Mouse (Mus musculus) neutrophil, adult 5-6 weeks (primary cell): ENCODE measurements around the gene Grid1. TPM values are rescaled to one million over a fixed set of nuclear protein-coding genes. Genes with fewer than 3 reads are reported as not detected.

Experiments used
- ATAC-seq: fragments of 151-379, 151-347 bp; 2 replicates; pipeline ENCODE4 v1.8.0; 2017; ENCODE audit warnings: mild to moderate bottlenecking, moderate TSS enrichment; ENCODE audit not compliant: insufficient number of reproducible peaks, poor library complexity, low FRiP score, severe bottlenecking; ENCODE audit errors: extremely low read depth
- total RNA-seq: library from RNA; stranded (forward); fragments of 200-1000 nt; gene quantifications from 2 replicates; pipeline ENCODE4 v1.2.3, GENCODE M21; 2017

Gene Grid1
- total RNA-seq, 1 experiment from 2014 or later = not detected

DNA sequence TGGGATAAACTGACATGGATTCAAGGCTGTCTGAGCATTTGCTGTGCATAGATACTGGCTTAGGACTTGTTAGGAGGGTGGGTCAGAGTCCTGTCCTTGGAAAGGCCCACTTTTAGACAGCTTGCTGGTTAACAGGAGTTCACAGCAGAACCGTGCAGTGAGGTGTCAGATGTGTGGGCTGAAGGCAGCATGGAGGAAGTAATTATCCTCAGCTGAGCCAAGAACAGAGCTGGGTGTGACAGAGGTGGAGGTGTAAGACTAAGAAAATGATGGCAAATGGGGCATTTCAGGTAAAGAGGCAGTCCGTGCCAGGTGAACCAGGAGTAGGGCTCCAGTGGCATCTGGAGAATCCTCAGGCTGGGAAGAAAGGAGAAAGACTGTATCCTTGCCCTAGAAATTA lies 666.1 kb downstream of the Grid1 start:
- no peak for ATAC-seq

GRCm38 (mm10) chr14:35502324-35502723 lies 682.4 kb downstream of the Grid1 start:
- ATAC-seq = no peak

DNA sequence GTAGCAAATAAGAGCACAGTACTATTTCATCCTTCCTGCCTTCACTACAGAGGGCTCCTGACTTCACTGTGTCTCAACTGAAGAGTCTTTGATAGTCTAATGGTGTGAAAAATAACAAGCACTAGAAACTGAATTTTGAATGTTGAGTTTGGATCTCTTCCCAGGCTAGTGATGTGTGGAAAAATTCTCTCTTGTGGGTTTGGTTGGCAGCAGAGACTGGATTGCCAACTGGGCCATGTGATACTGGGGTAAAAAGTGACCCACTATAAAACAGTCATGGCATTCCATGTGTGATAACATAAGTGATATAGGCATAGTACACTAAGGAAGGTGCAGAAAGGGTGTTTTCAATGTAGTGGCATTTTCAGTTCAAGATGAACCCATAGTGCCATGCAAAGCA lies 699.5 kb downstream of the Grid1 start:
- ATAC-seq = no peak

GRCm38 (mm10) chr14:35538835-35539234 lies 718.9 kb downstream of the Grid1 start:
- no peak for ATAC-seq

DNA sequence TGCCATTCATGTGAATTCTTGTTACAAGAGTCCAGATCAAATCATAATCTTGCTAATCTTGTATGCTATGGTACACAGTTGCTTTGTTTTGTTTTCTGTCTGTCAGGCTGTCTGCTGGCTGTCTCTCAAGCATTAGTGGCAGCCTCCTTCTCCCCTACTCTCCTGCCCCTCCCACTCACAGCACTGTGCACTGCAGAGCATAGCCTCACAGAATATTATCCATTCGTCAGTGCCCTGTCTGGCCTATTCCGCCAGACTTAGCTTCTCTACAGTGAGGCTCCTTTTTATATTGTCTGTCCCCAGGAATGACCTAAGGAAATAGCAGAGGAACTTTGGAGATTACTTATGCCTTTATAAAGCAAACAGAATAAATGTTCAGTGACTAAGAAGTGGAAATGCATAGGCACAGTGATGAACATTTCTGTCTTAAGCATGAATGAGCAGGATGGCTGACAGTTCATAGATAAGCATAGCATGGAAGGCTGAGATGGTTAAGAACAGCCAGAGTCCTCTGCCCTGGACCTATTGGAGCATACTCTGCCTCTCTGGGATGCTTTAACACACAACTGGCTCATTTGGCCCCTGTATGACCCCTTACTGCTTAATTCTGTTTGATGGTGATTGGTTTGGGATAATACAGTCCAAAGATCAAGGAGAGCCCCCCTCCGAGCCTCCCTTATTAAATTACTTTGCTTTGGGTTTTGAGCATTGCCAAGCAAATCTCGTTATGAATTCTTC lies 721.5 kb downstream of the Grid1 start:
- no peak for ATAC-seq

DNA sequence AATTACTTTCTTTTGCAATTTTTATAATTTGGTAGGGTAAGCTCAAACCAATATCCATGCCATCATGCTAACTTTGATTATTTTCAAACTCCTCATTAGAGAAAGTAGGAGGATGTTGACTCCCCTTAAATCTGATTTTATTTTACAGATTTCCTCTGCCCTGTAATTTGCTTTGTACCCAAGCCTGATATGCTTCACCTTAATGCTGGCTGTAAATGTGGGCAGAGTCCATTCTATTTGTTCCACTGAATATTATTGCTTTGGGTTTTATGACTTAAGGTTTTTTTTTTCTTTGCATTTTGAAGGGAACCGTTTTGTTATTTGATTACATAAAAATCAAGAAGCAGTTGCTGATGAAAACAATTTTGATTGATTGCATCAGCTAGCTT lies 722.1 kb downstream of the Grid1 start:
- ATAC-seq = no peak

- no peak for ATAC-seq
These were observed 734.4 kb downstream of the Grid1 start for GRCm38 (mm10) chr14:35554288-35554687.

- ATAC-seq = no peak
These were observed 741.5 kb downstream of the Grid1 start for GRCm38 (mm10) chr14:35561244-35561893.

DNA sequence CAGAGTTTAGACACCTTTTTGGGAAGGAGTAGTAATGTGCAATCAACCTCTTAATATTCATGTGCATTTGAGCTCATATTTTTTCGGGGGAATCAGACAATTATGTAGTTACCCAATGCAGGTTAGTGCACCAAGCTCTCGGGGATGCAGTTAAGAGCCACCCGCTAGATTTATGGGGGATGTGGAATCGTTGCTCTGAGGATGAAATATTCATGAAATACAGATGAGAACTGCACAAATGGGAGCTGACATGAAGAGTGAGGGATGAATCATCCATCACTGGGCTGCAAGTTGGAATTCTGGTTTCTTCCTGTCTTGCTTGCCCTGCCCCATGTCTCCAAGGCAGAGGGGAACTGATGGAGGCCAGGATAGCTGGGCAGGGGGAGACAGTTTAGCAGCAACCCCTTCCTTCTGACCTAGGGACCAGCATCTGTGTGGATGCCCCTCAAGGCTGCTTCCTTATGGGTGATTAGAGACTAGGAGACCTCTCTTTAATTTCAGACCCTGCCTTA lies 753.1 kb downstream of the Grid1 start:
- no peak for ATAC-seq

DNA sequence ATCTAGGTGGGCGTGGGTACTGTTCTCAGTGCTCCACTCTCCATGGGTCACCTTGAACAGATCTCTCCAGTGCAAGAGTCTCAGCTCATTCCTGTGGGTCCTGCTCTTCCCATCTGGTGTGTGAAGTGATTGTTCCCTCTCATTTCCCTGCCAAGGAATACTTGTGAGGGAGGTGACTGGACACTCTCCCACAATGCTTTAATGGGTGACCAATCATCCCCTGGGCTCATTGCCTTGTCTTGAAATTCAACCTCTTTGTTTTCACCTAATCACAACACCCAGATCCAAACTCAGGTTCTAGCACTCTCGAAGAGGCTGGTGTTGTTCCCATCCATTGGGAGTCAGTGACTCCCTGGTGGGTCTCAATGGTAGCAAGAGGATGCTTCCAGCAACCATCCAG lies 754.6 kb downstream of the Grid1 start:
- no peak for ATAC-seq

- no peak for ATAC-seq
These were observed 755.4 kb downstream of the Grid1 start for GRCm38 (mm10) chr14:35575285-35575684.

DNA sequence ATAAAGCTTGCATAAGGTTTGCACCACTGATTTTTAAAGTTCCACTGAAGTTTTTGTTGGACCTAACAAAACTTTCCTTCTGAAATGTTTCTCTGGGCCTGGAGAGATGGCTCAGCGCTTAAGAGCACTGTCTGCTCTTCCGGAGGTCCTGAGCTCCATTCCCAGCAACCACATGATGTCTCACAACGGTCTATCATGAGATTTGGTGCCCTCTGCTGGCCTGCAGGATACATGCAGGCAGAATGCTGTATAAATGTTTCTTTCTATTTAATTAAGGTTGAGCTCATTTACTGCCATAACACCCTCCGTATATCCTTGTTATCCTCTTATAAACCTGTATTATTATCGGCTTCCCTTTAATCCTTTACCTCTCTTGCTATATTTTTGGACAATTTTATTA lies 805.8 kb downstream of the Grid1 start:
- no peak for ATAC-seq

Other genes starting within 250 kb of the Grid1 start
- 0.12 TPM in 1 of 2 replicates, not detected in the other for gene Ldb3, start 231.4 kb upstream of the Grid1 start, total RNA-seq
- gene Opn4, start 220.0 kb upstream of the Grid1 start, total RNA-seq = not detected in 2 replicates
- gene Wapl, start 146.2 kb upstream of the Grid1 start, total RNA-seq = 104 and 121 TPM in 2 replicates